Mouse (Mus musculus): ENCODE data around the gene Pgm1. TPM values are rescaled to one million over a fixed set of nuclear protein-coding genes. Genes with fewer than 3 reads are reported as not detected.

Gene Pgm1
- total and polyA plus RNA-seq, 3 experiments, result 6.7 to 28.6 TPM; not detected in 1

DNA sequence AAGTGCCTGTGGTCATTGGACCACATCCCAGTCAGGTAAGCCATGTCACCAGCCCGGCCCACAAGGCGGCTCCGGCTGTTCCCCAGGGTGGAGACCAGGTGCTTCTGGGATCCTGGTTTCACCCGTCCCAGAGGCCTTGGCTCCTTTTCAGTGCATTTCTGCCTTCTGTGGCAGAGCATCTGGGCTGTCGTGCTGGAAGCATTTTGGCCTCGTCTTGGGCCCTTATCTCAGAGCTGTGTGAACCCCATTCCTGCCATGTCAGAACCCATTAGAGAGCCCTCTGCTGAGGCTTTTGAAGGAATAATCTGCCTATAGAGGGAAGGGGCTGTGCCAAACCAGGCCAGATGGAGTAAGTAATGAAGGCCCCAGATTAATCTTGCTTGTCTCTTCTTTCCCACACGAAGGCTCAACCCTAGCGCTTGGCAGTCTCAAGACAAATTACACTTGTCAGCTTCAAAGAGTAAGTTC is 80.0 kb downstream of the Pgm1 start:
- Histone ChIP-seq H3K4me1 (ENCODE audit: control insufficient read depth in 1 of 2, insufficient read depth in 2 of 2, low read length in 2 of 2) (no peaks in the 10 kb centered on the region), H3K27ac (ENCODE audit: control insufficient read depth, low read depth, low read length) (no peak overlapping the region), H3K9ac (ENCODE audit: control insufficient read depth, low read depth, low read length, poor library complexity, severe bottlenecking) (no peak overlapping the region), H3K79me2 (ENCODE audit: control insufficient read depth, insufficient read depth, low read length, poor library complexity) (no peaks in the 10 kb centered on the region), H3K4me3 (ENCODE audit: control insufficient read depth in 1 of 2, insufficient read depth in 1 of 2, low read depth in 2 of 2, low read length in 2 of 2) (no peak overlapping the region), H3K9me3 (replicated peaks; ENCODE audit: insufficient read depth, low read length) (no peaks in the 10 kb centered on the region), H3K27me3 (ENCODE audit: control insufficient read depth in 1 of 2, insufficient read depth in 2 of 2, low read length in 2 of 2) (no peaks in the 10 kb centered on the region), H3K36me3 (ENCODE audit: control insufficient read depth in 1 of 2, insufficient read depth in 2 of 2, low read length in 2 of 2) (no peaks in the 10 kb centered on the region)
- no peak for TF ChIP-seq SIN3A (IDR thresholded peaks at IDR 0.05; ENCODE audit: low read length)
- TF ChIP-seq MAX (IDR thresholded peaks at IDR 0.05; ENCODE audit: low read length), result no peak
- TF ChIP-seq USF2 (IDR thresholded peaks at IDR 0.05; ENCODE audit: borderline replicate concordance in 1 of 2, insufficient read depth in 1 of 2, low read depth in 1 of 2, low read length in 2 of 2), result no peak
- no peak for TF ChIP-seq ZMIZ1 (IDR thresholded peaks at IDR 0.05; ENCODE audit: low read depth, low read length)
- TF ChIP-seq HCFC1 (IDR thresholded peaks at IDR 0.05; ENCODE audit: low read depth, low read length), result no peak
- no peak for TF ChIP-seq ZNF384 (IDR thresholded peaks at IDR 0.05; ENCODE audit: low read depth, low read length)
- DNase-seq (ENCODE audit: low read depth, low spot score), result no peak

DNA sequence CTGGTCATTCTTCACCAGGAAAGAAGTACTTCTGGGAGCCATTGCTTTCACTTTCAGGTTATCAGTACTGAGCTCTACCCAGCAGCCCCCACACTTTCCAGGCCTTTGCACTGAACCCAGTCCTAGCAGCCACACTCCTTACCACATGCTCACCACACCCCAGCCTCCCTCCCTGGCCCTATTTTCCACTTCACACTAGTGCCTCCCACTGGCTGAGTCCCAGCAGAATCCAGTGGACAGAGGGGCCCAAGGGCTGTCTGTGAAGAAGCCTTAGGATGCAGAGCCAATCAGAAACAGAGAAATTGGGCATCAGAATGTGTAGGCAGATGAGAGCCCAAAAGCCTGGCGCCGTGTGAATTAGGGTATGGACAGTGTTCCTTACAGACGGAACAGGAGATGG is 81.7 kb downstream of the Pgm1 start:
- no peaks in the 10 kb centered on the region for H3K4me1 ChIP-seq (ENCODE audit: control insufficient read depth in 1 of 2, insufficient read depth in 2 of 2, low read length in 2 of 2)
- no peaks in the 10 kb centered on the region for H3K9me3 ChIP-seq (replicated peaks; ENCODE audit: insufficient read depth, low read length)
- no peaks in the 10 kb centered on the region for H3K36me3 ChIP-seq (ENCODE audit: control insufficient read depth in 1 of 2, insufficient read depth in 2 of 2, low read length in 2 of 2)
- H3K27ac ChIP-seq (ENCODE audit: control insufficient read depth, low read depth, low read length), result no peak overlapping the region
- TF ChIP-seq POLR2AphosphoS2 (IDR thresholded peaks at IDR 0.05; ENCODE audit: low read length) (no peak), RCOR1 (IDR thresholded peaks at IDR 0.05; ENCODE audit: low read depth, low read length) (no peak), UBTF (IDR thresholded peaks at IDR 0.05; ENCODE audit: borderline replicate concordance, insufficient read depth, low read depth, low read length) (no peak), RAD21 (IDR thresholded peaks at IDR 0.05; ENCODE audit: low read depth, low read length) (no peak), MYC (IDR thresholded peaks at IDR 0.05; ENCODE audit: low read depth, low read length) (no peak), GATA1 (IDR thresholded peaks at IDR 0.05; ENCODE audit: low read depth, low read length) (no peak), USF1 (IDR thresholded peaks at IDR 0.05; ENCODE audit: low read depth, low read length) (no peak), MAFK (IDR thresholded peaks at IDR 0.05; ENCODE audit: borderline replicate concordance, low read depth, low read length) (no peak), SMC3 (IDR thresholded peaks at IDR 0.05; ENCODE audit: low read depth, low read length) (no peak), CTCF (IDR thresholded peaks at IDR 0.05 in 2 of 3, conservative IDR thresholded peaks at IDR 0.05 in 1 of 3; ENCODE audit: control insufficient read depth in 1 of 3, insufficient read depth in 1 of 3, low read depth in 2 of 3, low read length in 3 of 3, poor library complexity in 1 of 3, severe bottlenecking in 1 of 3) (no peak), HCFC1 (IDR thresholded peaks at IDR 0.05; ENCODE audit: low read depth, low read length) (no peak), ZKSCAN1 (IDR thresholded peaks at IDR 0.05; ENCODE audit: low read depth, low read length) (no peak), ZMIZ1 (IDR thresholded peaks at IDR 0.05; ENCODE audit: low read depth, low read length) (no peak), MAZ (IDR thresholded peaks at IDR 0.05; ENCODE audit: low read depth, low read length) (no peak), TBP (IDR thresholded peaks at IDR 0.05; ENCODE audit: low read depth, low read length) (no peak), TAL1 (IDR thresholded peaks at IDR 0.05; ENCODE audit: low read length) (no peak), SIN3A (IDR thresholded peaks at IDR 0.05; ENCODE audit: low read length) (no peak)
- no peaks in the 10 kb centered on the region for H3K27me3 ChIP-seq (ENCODE audit: control insufficient read depth in 1 of 2, insufficient read depth in 2 of 2, low read length in 2 of 2)
- H3K9ac ChIP-seq (ENCODE audit: control insufficient read depth, low read depth, low read length, poor library complexity, severe bottlenecking), result no peak overlapping the region
- no peak overlapping the region for H3K4me3 ChIP-seq (ENCODE audit: control insufficient read depth in 1 of 2, insufficient read depth in 1 of 2, low read depth in 2 of 2, low read length in 2 of 2)
- no peak for DNase-seq (ENCODE audit: low read depth, low spot score)
- H3K79me2 ChIP-seq (ENCODE audit: control insufficient read depth, insufficient read depth, low read length, poor library complexity), result no peaks in the 10 kb centered on the region
